Mouse (Mus musculus) forebrain, embryonic 14.5 days (tissue): ENCODE data around the gene Map3k5. TPM values are rescaled to one million over a fixed set of nuclear protein-coding genes. Genes with fewer than 3 reads are reported as not detected.

Experiments
- ATAC-seq: fragments of 200-750 bp; cut with Nextera tagmentation; 2 replicates; pipeline ENCODE4 v1.8.0; 2017; ENCODE audit warnings: mild to moderate bottlenecking, moderate library complexity
- DNase-seq: peaks from one replicate; pipeline ENCODE4 v3.0.0-alpha.2; 2015; ENCODE audit warnings: low spot score
- H3K27ac ChIP-seq: fragments of 300-500 bp; sonication (generic); 2 replicates; pipeline ENCODE4 v1.5.1; 2014; ENCODE audit warnings: low read depth, mild to moderate bottlenecking, control low read depth, low read length, moderate library complexity
- H3K27me3 ChIP-seq: fragments of 300-500 bp; sonication (generic); replicated peaks from 2 replicates; pipeline ENCODE4 v1.6.1; 2014; ENCODE audit warnings: low read length, control low read depth, mixed read lengths; ENCODE audit not compliant: control insufficient read depth, insufficient read depth
- H3K36me3 ChIP-seq: fragments of 300-500 bp; sonication (generic); 2 replicates; pipeline ENCODE4 v1.6.1; 2014; ENCODE audit warnings: low read length, control low read depth; ENCODE audit not compliant: control insufficient read depth, insufficient read depth
- H3K4me1 ChIP-seq: fragments of 300-500 bp; sonication (generic); 2 replicates; pipeline ENCODE4 v1.6.1; 2014; ENCODE audit warnings: antibody characterized with exemption, low read length, control low read depth; ENCODE audit not compliant: control insufficient read depth, insufficient read depth
- H3K4me2 ChIP-seq: fragments of 300-500 bp; sonication (generic); 2 replicates; pipeline ENCODE4 v1.6.1; 2014; ENCODE audit warnings: mild to moderate bottlenecking, control low read depth, low read length
- H3K4me3 ChIP-seq: fragments of 300-500 bp; sonication (generic); 2 replicates; pipeline ENCODE4 v1.5.1; 2014; ENCODE audit warnings: low read depth, low read length, control low read depth
- H3K9ac ChIP-seq: fragments of 300-500 bp; sonication (generic); 2 replicates; pipeline ENCODE4 v1.6.1; 2014; ENCODE audit warnings: mild to moderate bottlenecking, low read length, control low read depth, moderate library complexity
- H3K9me3 ChIP-seq: fragments of 300-500 bp; sonication (generic); replicated peaks from 2 replicates; pipeline ENCODE4 v1.6.1; 2016; ENCODE audit warnings: low read length, control low read depth, mixed read lengths; ENCODE audit not compliant: control insufficient read depth
- WGBS: fragments of 180-500 bp; shearing (Covaris S2); extraction: QIAGEN DNeasy Blood & Tissue Kit; methylation state at CpG from one replicate; pipeline ENCODE4 v1.1.7; 2014; 5-methylcytosine and 5-hydroxymethylcytosine counted together
- polyA plus RNA-seq: library from polyadenylated mRNA; unstranded; fragments of >200 nt; fragmentation: Nextera tagmentation; extraction: Ambion mirVana; gene quantifications from 2 replicates; pipeline ENCODE4 v1.2.1, GENCODE M21; 2014

The Map3k5 gene
- polyA plus RNA-seq, 1 experiment from 2014 or later, result 0.72 TPM

DNA sequence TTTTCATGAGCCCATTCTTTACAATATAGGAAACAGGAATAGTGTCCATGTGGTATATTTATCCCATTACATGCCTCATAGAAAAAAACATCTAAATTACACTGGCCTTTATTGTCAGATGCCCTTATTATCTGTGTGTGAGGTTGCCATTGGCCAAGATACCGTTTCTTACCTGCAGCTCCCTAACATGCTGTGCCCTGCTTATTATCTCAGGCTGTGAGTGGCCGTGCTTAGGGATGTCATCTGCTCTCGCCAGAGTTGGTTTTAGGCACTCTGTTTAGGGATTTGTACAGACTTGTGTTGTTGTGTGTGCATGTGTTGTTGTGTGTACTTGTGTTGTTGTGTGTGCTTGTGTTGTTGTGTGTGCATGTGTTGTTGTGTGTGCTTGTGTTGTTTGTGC, 84.5 kb downstream of the Map3k5 start:
- no peak overlapping the region for H3K9ac ChIP-seq
- no peaks in the 10 kb centered on the region for H3K36me3 ChIP-seq
- H3K9me3 ChIP-seq, result 0 out of 2 replicates have a peak, but pooled peaks cover 3% of the 10 kb centered on the region
- 88% methylated on average over 3 of the region's 3 CpGs for WGBS
- ATAC-seq, result no peak
- no peak overlapping the region for H3K27ac ChIP-seq
- H3K27me3 ChIP-seq, result no peaks in the 10 kb centered on the region
- H3K4me3 ChIP-seq, result no peak overlapping the region
- DNase-seq, result no peak
- H3K4me1 ChIP-seq, result no peaks in the 10 kb centered on the region
- H3K4me2 ChIP-seq, result no peak overlapping the region

DNA sequence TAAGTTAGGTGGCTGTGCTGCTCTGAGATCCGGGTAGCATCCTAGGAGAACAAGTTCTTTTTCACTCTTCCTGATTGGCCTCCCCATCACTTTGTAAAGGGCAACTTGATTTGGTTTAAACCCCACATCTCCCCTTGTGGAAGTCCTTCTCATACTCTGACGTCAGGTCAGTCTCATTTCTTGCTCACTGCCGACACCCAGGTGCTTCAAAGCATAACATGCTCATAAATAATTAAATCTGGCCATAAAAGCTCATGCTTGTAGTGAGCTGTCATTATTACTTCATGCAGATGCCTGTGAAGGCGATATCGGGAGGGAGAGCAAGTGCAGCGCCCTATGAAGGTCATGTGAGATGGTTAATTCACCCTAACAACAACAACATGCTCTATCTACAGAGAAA, 87.0 kb downstream of the Map3k5 start:
- ATAC-seq (no peak), DNase-seq (no peak)
- Histone ChIP-seq H3K4me1 (no peaks in the 10 kb centered on the region), H3K36me3 (no peaks in the 10 kb centered on the region), H3K4me3 (no peak overlapping the region), H3K9me3 (0 out of 2 replicates have a peak, but pooled peaks cover 3% of the 10 kb centered on the region), H3K4me2 (no peak overlapping the region), H3K27ac (no peak overlapping the region), H3K9ac (no peak overlapping the region), H3K27me3 (no peaks in the 10 kb centered on the region)
- 89% methylated on average over 6 of the region's 6 CpGs for WGBS

DNA sequence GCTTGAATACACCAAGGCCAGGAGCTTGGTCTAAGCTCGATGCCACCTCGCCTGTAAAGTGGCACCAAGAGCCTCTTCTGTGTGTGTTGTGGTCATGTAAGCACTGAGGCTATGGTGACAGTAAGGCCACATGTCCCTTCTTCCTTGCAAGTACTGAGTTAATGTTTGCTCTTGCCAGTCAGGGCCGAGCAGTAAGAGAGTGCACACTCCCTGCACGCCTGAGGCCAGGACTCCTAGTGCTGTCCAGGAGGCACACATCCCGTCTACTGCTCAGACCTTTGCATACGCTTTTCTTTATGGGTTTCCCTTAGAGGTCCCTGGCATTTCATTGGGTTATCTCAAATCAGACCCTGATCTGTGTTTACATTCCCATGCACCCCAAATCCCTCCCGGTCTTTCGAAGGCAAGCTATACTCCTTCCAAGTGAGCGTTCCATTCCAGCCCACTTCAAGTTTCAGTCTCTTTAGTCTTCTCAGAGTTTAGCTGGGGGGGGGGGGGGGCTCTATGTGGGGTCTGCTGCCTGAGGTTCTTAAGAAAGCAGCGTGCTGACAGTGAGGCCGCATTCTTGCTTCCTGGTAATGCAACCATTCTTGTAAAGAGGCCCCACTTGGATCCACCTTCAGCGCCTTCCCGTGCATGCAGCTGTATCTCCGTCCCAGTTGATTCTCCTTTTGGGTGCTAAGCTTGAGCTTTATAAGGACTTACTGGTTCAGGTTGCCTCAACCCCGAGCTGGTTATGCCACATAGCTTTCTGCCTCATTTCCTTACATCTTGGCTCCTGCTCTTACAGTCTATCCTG, 87.6 kb downstream of the Map3k5 start:
- H3K4me3 ChIP-seq, result no peak overlapping the region
- no peak overlapping the region for H3K4me2 ChIP-seq
- H3K4me1 ChIP-seq, result no peaks in the 10 kb centered on the region
- 80% methylated on average over 15 of the region's 15 CpGs for WGBS
- H3K9me3 ChIP-seq, result 0 out of 2 replicates have a peak, but pooled peaks cover 3% of the 10 kb centered on the region
- no peaks in the 10 kb centered on the region for H3K27me3 ChIP-seq
- no peaks in the 10 kb centered on the region for H3K36me3 ChIP-seq
- no peak overlapping the region for H3K9ac ChIP-seq
- ATAC-seq, result no peak
- no peak for DNase-seq
- no peak overlapping the region for H3K27ac ChIP-seq

- no peak overlapping the region for H3K9ac ChIP-seq
- no peak overlapping the region for H3K4me3 ChIP-seq
- 58% methylated on average over 10 of the region's 10 CpGs for WGBS
- no peaks in the 10 kb centered on the region for H3K4me1 ChIP-seq
- H3K4me2 ChIP-seq, result no peak overlapping the region
- H3K27ac ChIP-seq, result no peak overlapping the region
- H3K27me3 ChIP-seq, result no peaks in the 10 kb centered on the region
- no peaks in the 10 kb centered on the region for H3K36me3 ChIP-seq
- 0 out of 2 replicates have a peak, but pooled peaks cover 2% of the 10 kb centered on the region for H3K9me3 ChIP-seq
- DNase-seq (no peak), ATAC-seq (no peak)
Observed at GRCm38 (mm10) chr10:20022608-20023340, 88.5 kb downstream of the Map3k5 start.

- no peaks in the 10 kb centered on the region for H3K27me3 ChIP-seq
- H3K4me1 ChIP-seq, result no peaks in the 10 kb centered on the region
- H3K4me3 ChIP-seq, result no peak overlapping the region
- no peak overlapping the region for H3K27ac ChIP-seq
- no peak overlapping the region for H3K4me2 ChIP-seq
- ATAC-seq (no peak), DNase-seq (no peak)
- H3K36me3 ChIP-seq, result no peaks in the 10 kb centered on the region
- 73% methylated on average over 10 of the region's 10 CpGs for WGBS
- no peak overlapping the region for H3K9ac ChIP-seq
- H3K9me3 ChIP-seq, result no peaks in the 10 kb centered on the region
Observed at GRCm38 (mm10) chr10:20023524-20023923, 89.3 kb downstream of the Map3k5 start.

DNA sequence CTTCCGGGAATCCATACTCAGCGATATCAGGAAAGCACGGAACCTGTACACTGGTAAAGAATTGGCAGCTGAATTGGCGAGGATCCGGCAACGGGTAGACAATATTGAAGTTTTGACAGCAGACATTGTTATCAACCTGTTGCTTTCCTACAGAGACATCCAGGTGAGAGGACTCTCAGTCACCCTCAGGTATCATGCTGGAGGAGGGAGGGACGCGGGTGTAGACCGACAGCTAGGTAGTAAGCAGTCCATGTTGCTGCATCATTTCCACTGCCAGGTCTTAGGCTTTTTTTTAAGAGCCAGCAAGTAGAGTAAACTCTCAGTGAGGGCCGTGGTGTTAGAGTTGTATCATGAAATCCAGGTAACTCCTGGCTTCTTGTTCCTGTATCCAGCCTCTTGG, 90.6 kb downstream of the Map3k5 start:
- Histone ChIP-seq H3K4me1 (no peaks in the 10 kb centered on the region), H3K4me2 (no peak overlapping the region), H3K27ac (no peak overlapping the region), H3K27me3 (no peaks in the 10 kb centered on the region), H3K9me3 (no peaks in the 10 kb centered on the region), H3K36me3 (no peaks in the 10 kb centered on the region), H3K4me3 (no peak overlapping the region), H3K9ac (no peak overlapping the region)
- DNase-seq (no peak), ATAC-seq (no peak)
- WGBS, result 95% methylated on average over 10 of the region's 10 CpGs

- Histone ChIP-seq H3K27ac (no peak overlapping the region), H3K36me3 (no peaks in the 10 kb centered on the region), H3K4me1 (no peaks in the 10 kb centered on the region), H3K4me2 (no peak overlapping the region), H3K4me3 (no peak overlapping the region), H3K9ac (no peak overlapping the region), H3K9me3 (no peaks in the 10 kb centered on the region), H3K27me3 (no peaks in the 10 kb centered on the region)
- no peak for ATAC-seq
- WGBS, result 90% methylated on average over 12 of the region's 12 CpGs
- DNase-seq, result no peak
Observed at GRCm38 (mm10) chr10:20025781-20026520, 91.7 kb downstream of the Map3k5 start.

GRCm38 (mm10) chr10:20030703-20031102, 96.4 kb downstream of the Map3k5 start:
- no peak overlapping the region for H3K27ac ChIP-seq
- H3K27me3 ChIP-seq, result no peaks in the 10 kb centered on the region
- no peaks in the 10 kb centered on the region for H3K9me3 ChIP-seq
- ATAC-seq (no peak), DNase-seq (no peak)
- no peak overlapping the region for H3K9ac ChIP-seq
- no peaks in the 10 kb centered on the region for H3K4me1 ChIP-seq
- H3K4me3 ChIP-seq, result no peak overlapping the region
- no peaks in the 10 kb centered on the region for H3K36me3 ChIP-seq
- no peak overlapping the region for H3K4me2 ChIP-seq
- WGBS, result 57% methylated on average over 1 of the region's 1 CpGs
